Mouse (Mus musculus): Measurements from ENCODE around the gene Bpgm. TPM values are rescaled to one million over a fixed set of nuclear protein-coding genes. Genes with fewer than 3 reads are reported as not detected.

The Bpgm gene
- 43.6 TPM for polyA plus RNA-seq (2014; fragmentation: Illumina TruSeq; extraction: RNeasy Lipid Tissue Mini Kit (QIAGEN cat#74804); ENCODE audit: insufficient read depth, low read depth, low replicate concordance)

DNA sequence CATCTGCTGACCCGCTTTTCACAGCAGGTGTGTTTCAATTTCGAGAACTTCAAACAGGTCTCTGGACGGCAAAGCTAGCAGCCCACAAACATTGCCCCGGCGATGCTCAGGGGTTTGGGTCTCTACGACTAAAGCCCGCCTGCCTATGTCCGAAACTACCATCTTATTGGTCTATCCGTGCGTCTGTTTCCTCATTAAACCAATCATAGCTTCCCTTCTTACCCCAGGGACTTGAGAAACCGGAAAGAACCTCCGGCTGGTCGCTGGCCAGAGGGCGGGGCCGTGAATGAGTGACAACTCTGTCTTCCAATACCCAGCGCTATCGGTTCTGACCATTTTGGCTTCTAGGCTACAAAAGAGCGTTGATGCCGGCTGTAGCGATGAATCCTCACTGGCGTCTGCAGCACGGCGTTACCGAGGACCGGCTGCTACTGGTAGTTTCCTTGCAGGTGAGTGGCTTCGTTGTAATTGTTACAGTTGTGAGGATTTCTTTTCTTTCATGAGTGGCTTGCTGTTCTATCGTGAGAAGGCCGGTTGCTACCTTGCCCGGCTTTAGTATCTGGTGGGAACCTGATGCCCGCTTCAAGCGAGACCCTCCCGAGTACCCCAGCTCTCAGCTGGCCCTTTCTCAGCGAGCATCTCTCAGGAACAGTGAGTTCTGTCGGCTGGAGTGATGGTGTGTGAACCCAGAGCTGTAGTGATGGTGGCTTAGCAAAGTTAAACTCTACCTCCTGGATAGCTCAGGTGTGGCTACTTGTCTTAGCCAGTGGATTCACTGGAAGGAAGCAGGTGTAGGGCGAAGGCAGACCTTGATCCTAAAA lies at the start of gene Bpgm:
Bpgm (plus strand) TSS at position 234 of the 821 bp plus-strand sequence.

Other genes with a start within 250 kb of the Bpgm start
- 138 TPM for gene Akr1b3, start 158.7 kb upstream of the Bpgm start, polyA plus RNA-seq (2014; fragmentation: Illumina TruSeq; extraction: RNeasy Lipid Tissue Mini Kit (QIAGEN cat#74804); ENCODE audit: insufficient read depth, low read depth, low replicate concordance)
- gene Akr1b8, start 122.1 kb upstream of the Bpgm start, polyA plus RNA-seq (2014; fragmentation: Illumina TruSeq; extraction: RNeasy Lipid Tissue Mini Kit (QIAGEN cat#74804); ENCODE audit: insufficient read depth, low read depth, low replicate concordance), result 19.1 TPM
- gene Akr1b10, start 92.0 kb upstream of the Bpgm start, polyA plus RNA-seq (2014; fragmentation: Illumina TruSeq; extraction: RNeasy Lipid Tissue Mini Kit (QIAGEN cat#74804); ENCODE audit: insufficient read depth, low read depth, low replicate concordance), result 18.9 TPM
- gene Akr1b7, start 63.9 kb upstream of the Bpgm start, polyA plus RNA-seq (2014; fragmentation: Illumina TruSeq; extraction: RNeasy Lipid Tissue Mini Kit (QIAGEN cat#74804); ENCODE audit: insufficient read depth, low read depth, low replicate concordance), result 2.4 TPM
- 64.8 TPM for gene Cald1, start 122.3 kb downstream of the Bpgm start, polyA plus RNA-seq (2014; fragmentation: Illumina TruSeq; extraction: RNeasy Lipid Tissue Mini Kit (QIAGEN cat#74804); ENCODE audit: insufficient read depth, low read depth, low replicate concordance)

All from lung, adult 10 weeks (tissue).